Mouse (Mus musculus): ENCODE results near the gene Rcc1l. TPM values are rescaled to one million over a fixed set of nuclear protein-coding genes. Genes with fewer than 3 reads are reported as not detected.
A peak's percentile ranks its signal among the peaks of the same experiment; 100 is the strongest.

Gene Rcc1l
- total RNA-seq (2022): 10 to 100 TPM; 22.4 to 33.0 (median 28.5) TPM

DNA sequence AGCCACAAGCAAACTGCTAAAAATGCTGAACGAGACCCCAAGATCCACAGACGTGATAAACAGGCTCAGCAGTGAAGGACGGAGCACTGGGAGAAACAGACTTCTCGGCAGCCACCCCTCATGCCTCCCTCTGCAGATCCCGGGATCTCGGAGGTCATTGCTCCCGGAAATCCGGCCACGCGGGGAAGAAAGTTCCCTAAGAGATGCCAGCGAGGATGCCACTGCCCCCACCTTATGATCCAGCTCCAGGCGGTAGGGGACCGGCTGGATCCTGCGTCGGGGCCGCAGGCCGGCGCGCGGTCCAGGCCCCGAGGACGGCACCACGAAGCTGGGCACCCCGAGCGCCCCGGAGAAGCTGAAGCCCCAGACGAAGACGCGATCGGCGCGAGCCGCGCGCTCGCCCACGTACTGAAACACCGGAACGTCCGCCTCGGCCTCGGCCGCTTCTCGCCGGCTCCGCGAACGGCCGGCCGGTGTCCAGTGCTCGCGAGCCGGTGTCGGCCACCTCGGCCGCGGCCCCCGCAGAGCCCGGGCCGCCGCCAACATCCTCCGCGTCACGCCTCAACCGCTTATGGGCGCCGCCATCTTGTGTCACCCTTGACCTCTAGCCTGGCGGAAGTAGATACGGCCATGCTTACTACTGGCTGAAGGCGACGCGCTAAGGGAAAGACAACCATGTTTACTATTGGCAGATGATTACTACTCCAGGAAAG is at the start of gene Rcc1l:
Gene Rcc1l (minus strand): TSS at position 606 of the 713 bp plus-strand sequence.
- peak; percentile 68 to 75 for DNase-seq (ENCODE audit: low spot score in 2 of 2)

- DNase-seq (ENCODE audit: low spot score in 2 of 2): no peak
Observed at GRCm38 (mm10) chr5:134225110-134225901, 48.7 kb upstream of the Rcc1l start.

GRCm38 (mm10) chr5:134221708-134222150 is 45.2 kb upstream of the Rcc1l start:
- no peak for DNase-seq (ENCODE audit: low spot score in 2 of 2)

GRCm38 (mm10) chr5:134221278-134221677 is 44.7 kb upstream of the Rcc1l start:
- no peak for DNase-seq (ENCODE audit: low spot score in 2 of 2)

- DNase-seq (ENCODE audit: low spot score in 2 of 2): no peak
Observed at GRCm38 (mm10) chr5:134217900-134218299, 41.3 kb upstream of the Rcc1l start.

- DNase-seq (ENCODE audit: low spot score in 2 of 2): no peak
Observed at GRCm38 (mm10) chr5:134214021-134214806, 37.6 kb upstream of the Rcc1l start.

DNA sequence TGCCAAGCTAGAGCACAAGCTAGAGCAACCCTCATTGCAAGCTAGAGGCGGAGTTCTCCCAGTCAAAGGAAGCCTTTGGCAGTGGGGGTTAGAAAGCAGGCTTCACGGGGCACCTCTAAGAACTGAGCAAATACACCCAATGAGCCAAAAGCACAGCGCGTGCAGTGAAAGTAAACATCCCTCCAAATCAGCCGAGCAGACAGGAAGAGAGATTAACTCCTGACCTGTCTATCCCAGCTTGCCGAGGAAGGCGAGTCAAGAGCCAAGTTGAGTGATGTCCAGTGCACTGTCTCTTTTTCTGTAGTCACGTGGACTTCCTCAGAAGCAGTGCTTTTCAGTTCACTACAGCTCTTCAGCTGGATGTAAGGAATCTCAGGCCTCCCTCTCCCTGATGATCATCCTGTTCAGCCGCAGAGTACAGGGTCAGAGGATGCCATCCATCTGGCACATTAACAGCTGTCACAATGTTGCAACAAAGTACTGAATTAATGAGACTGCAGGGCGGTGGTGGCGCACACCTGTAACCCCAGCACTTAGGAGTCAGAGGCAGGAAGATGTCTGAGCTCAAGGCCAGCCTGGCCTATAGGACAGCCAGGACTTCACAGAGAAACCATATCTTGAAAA is 33.5 kb upstream of the Rcc1l start:
- no peak for DNase-seq (ENCODE audit: low spot score in 2 of 2)

GRCm38 (mm10) chr5:134206721-134207120 is 30.1 kb upstream of the Rcc1l start:
- no peak for DNase-seq (ENCODE audit: low spot score in 2 of 2)

DNA sequence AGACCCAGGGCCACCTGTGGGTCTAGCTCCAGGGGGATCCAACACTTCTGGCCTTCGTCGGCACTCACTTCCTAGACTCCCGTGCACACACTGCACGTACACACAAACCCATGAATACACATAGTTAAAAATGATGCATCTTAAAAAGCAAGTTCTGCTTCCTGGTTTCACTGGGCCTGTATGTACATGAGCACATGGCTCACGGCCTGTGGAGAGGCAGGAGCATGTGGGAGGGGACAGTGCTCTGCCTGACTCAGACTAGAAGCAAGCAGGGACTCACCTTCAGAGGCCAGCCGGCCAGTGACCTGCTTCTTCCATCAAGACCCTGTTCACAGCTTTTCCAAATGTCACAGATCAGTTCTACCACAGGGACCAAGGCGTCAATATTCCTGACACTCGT is 17.1 kb upstream of the Rcc1l start:
- DNase-seq (ENCODE audit: low spot score in 2 of 2): no peak

DNA sequence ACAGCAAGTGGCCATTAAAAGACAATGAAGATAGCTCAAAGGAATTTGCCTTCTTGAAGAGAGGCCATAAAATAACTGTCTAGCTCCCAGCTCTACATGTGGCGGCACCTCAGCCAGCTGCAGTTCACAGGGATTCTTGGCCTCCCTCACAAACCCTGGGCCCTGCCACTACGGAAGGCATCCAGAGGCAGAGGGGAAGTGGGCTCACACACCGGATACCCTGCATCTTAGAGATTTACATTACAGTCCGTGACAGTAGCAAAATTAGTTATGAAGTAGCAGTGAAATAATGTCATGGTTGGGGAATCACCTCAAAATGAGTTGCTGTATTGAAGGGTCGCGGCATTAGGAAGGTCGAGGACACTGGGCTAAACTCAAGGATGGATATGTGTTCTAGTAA is 12.0 kb upstream of the Rcc1l start:
- DNase-seq (ENCODE audit: low spot score in 2 of 2): no peak

DNA sequence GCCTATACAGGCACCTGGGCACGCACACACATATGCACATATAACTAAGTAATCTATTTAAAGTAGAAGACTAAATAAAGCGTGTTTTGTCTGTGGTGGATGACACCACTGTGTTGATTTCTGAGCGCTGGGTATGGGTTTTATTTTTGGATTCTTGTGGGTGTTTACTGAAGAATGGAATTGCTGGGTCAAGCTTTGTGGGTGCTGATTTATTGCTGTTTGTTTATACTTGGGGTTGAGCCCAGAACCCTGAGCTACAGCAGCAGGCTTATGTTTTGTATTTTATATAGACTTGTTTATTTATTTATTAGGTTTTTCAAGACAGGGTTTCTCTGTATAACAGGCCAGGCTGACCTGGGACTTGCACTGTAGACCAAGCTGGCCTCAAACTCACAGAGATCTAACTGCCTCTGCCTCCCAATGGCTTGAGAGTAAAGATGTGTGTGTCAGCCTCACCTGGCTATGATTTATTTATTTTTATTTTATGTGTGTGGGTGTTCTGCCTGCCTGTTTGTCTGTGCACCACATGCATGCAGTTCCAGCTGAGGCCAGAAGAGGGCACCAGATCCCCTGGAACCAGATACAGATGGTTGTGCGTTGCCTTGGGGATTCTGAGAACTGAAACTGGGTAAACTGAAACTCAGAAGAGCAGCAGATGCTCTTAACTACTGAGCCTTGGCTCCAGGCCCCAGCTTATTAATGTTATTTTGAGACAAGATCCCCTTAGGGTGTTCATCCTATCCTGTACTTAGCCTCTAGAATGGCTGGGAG is 10.6 kb upstream of the Rcc1l start:
- peak; percentile 47 to 49 for DNase-seq (ENCODE audit: low spot score in 2 of 2)

DNA sequence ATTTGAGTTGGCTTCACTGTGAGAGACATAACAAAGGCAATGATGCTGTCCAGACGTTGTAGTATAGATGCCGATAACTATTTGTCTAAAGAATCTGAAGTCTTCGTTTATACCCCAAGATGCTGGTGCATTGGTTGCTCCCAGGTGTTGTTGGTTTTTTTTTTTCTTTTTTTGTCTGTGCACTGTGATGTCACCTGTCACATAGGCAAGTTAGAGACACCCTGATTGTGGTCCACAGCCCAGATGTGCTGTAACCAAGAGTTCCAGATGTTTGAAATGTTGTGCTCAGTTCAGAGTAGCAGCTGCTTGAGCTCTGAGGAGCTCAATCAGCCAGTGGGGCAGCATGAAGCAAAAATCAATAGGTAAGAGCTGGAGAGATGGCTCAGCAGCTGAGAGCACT is 9.5 kb upstream of the Rcc1l start:
- DNase-seq (ENCODE audit: low spot score in 2 of 2): no peak

- DNase-seq (ENCODE audit: low spot score in 2 of 2): peak; percentile 97 to 98
Observed at GRCm38 (mm10) chr5:134183880-134184808, 7.6 kb upstream of the Rcc1l start, which contains the start of gene Gtf2ird2. Gene Gtf2ird2 (plus strand): TSS chr5:134184019.

DNA sequence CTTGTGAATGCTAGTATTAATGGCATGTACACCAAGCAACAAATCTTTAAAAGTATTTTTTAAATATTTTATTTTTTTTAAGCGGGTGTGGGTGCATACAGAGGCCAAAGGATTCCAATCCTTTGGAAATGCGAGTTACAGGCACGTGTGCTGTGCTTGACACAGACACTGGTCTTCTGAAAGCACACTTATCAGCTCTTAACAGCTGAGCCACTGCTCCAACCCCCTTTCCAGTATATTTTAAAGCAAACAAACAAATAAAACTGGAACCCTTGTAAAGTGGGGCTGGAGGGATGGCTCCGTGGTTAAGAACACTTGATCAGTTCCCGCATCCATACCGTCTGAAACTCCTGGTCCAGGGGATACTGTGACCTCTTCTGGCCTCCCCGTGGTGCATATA is 6.6 kb upstream of the Rcc1l start:
- DNase-seq (ENCODE audit: low spot score in 2 of 2): no peak

- DNase-seq (ENCODE audit: low spot score in 2 of 2): no peak
Observed at GRCm38 (mm10) chr5:134182735-134183134, 6.2 kb upstream of the Rcc1l start.

GRCm38 (mm10) chr5:134182172-134182571 is 5.6 kb upstream of the Rcc1l start:
- DNase-seq (ENCODE audit: low spot score in 2 of 2): no peak

- peak; percentile 61 for DNase-seq (ENCODE audit: low spot score in 2 of 2)
Observed at GRCm38 (mm10) chr5:134179871-134180270, 3.3 kb upstream of the Rcc1l start.

DNA sequence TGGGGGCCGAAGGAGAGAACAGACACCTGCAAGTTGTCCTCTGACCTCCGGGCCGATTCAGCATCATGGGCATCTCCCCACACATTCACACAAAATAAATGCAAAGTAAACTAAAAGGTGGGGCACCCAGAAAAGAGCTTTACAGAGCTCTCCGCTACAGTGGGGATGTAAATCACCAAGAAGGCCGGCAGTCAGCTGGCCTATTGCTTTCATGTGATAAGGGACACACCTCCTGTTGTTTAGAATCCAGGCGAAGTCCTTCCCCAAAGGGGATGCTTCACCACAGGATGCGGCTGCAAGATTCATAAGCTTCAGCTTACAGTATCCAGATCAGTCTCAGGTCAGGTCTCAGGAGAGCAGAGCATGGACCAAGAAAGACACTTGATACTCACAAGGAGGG is 2.0 kb upstream of the Rcc1l start:
- DNase-seq (ENCODE audit: low spot score in 2 of 2): no peak

- no peak for DNase-seq (ENCODE audit: low spot score in 2 of 2)
Observed at GRCm38 (mm10) chr5:134175696-134176095, 878 bp downstream of the Rcc1l start.
